In genomic region chr11:68728693-68729092, GRCm38 (mm10) we compare ENCODE assay signal across 22 mouse cellular contexts. TPM values are rescaled to one million over a fixed set of nuclear protein-coding genes. Genes with fewer than 3 reads are reported as not detected.
DNase-seq lines count a peak whose midpoint lies in the region; ATAC-seq and TF ChIP-seq lines count a peak whose summit lies in the region.
"Had no signal": no experiment of that assay in that cellular context is flagged by ENCODE, and none has a peak within 500 bp of the region (broad histone marks: within the 10 kb centered on the region; RNA-seq: fewer than 3 reads in every experiment).

No protein-coding gene starts in this region.

- H3K36me3 ChIP-seq in heart, adult 2 months (ENCODE audit: control insufficient read depth, insufficient read depth, low read length): no peaks in the 10 kb centered on the region
- H3K36me3 ChIP-seq in heart, embryonic 10.5 days: peaks cover 63% of the 10 kb centered on the region
- H3K36me3 ChIP-seq in liver, embryonic 14.5 days (replicated peaks; ENCODE audit: control insufficient read depth, insufficient read depth, low read depth): no peaks in the 10 kb centered on the region
- H3K36me3 ChIP-seq in ES-Bruce4 (ENCODE audit: control insufficient read depth, insufficient read depth, low read length, poor library complexity, severe bottlenecking): no peaks in the 10 kb centered on the region; the same call in 1 of the 2 replicates

- H3K9me3 ChIP-seq in heart, embryonic 10.5 days: no peaks in the 10 kb centered on the region
- no peaks in the 10 kb centered on the region for H3K9me3 ChIP-seq in liver, embryonic 14.5 days (ENCODE audit: control insufficient read depth, low read length)
- H3K9me3 ChIP-seq in ES-Bruce4 (replicated peaks; ENCODE audit: control insufficient read depth, insufficient read depth, low read length, poor library complexity, severe bottlenecking): no peaks in the 10 kb centered on the region
- H3K9me3 ChIP-seq: embryonic facial prominence, embryonic 13.5 days; lung, embryonic 15.5 days had no signal

- intact Hi-C loops in heart, adult 2 months (cut with DNase I): loop anchor here (5.0 kb wide), 1 partner anchor 161 kb away; no protein-coding TSS in a partner anchor

- H3K4me2 ChIP-seq in liver, embryonic 14.5 days (ENCODE audit: low read depth): no peak overlapping the region
- H3K4me2 ChIP-seq: embryonic facial prominence, embryonic 13.5 days; liver, embryonic 12.5 days; lung, embryonic 15.5 days; midbrain, embryonic 11.5 days had no signal

- no peak for DNase-seq in heart, adult 2 months
- DNase-seq in heart, embryonic 10.5 days (ENCODE audit: low spot score): no peak
- DNase-seq in liver, embryonic 14.5 days (ENCODE audit: low read depth in 3 of 3, low spot score in 3 of 3): no peak
- no peak for DNase-seq in liver
- DNase-seq in ovary, postnatal 10 days (ENCODE audit: low spot score): no peak
- DNase-seq: adrenal gland, postnatal 14 days; cerebellum, adult 8-10 months; cerebellum, postnatal 36 days; embryo, embryonic 11 days; gastrocnemius, postnatal 25 days; kidney, adult 18-20 months; spleen, adult 18-20 months; thymus, postnatal 25 days had no signal

- H3K79me2 ChIP-seq in heart, adult 2 months (replicated peaks; ENCODE audit: control insufficient read depth, insufficient read depth, low read length): 0 out of 2 replicates have a peak, but pooled peaks cover under 1% of the 10 kb centered on the region

- no peak for TF ChIP-seq POLR2A in heart, adult 2 months (IDR thresholded peaks at IDR 0.05; ENCODE audit: insufficient read depth, low read depth, low read length)
- no peak for TF ChIP-seq POLR2A in ES-Bruce4 (IDR thresholded peaks at IDR 0.05; ENCODE audit: insufficient read depth, low read length)
- no peak for TF ChIP-seq POLR2A in bone marrow macrophage, adult 2 months (IDR thresholded peaks at IDR 0.05; ENCODE audit: borderline replicate concordance, low read depth, low read length)

- TF ChIP-seq EP300 in heart, adult 2 months (IDR thresholded peaks at IDR 0.05; ENCODE audit: insufficient read depth, low read depth, low read length): no peak
- no peak for TF ChIP-seq EP300 in liver, embryonic 14.5 days (IDR thresholded peaks at IDR 0.05; ENCODE audit: low read depth)
- TF ChIP-seq EP300 in ES-Bruce4 (IDR thresholded peaks at IDR 0.05; ENCODE audit: insufficient read depth, low read depth, low read length): no peak

- no peaks in the 10 kb centered on the region for H3K27me3 ChIP-seq in heart, adult 2 months (ENCODE audit: control insufficient read depth, insufficient read depth, low read length)
- no peaks in the 10 kb centered on the region for H3K27me3 ChIP-seq in heart, embryonic 10.5 days (ENCODE audit: insufficient read depth, poor library complexity, severe bottlenecking)
- H3K27me3 ChIP-seq in liver, embryonic 14.5 days (ENCODE audit: control insufficient read depth, insufficient read depth, low read length): no peaks in the 10 kb centered on the region
- H3K27me3 ChIP-seq in ES-Bruce4 (ENCODE audit: control insufficient read depth, insufficient read depth, low read length, poor library complexity, severe bottlenecking): no peaks in the 10 kb centered on the region
- H3K27me3 ChIP-seq: embryonic facial prominence, embryonic 13.5 days; liver, embryonic 12.5 days; lung, embryonic 15.5 days had no signal

- ATAC-seq in liver, embryonic 14.5 days (ENCODE audit: insufficient read depth): no peak
- ATAC-seq: forebrain, embryonic 14.5 days; hindbrain, embryonic 16.5 days; liver, embryonic 12.5 days had no signal

- 94% methylated on average over 3 of the region's 3 CpGs for WGBS in heart, adult 2 months
- 77% methylated on average over 3 of the region's 3 CpGs for WGBS in heart, embryonic 10.5 days
- WGBS in liver, embryonic 14.5 days (ENCODE audit: insufficient replicate concordance): 83% methylated on average over 3 of the region's 3 CpGs

- no peak overlapping the region for H3K4me3 ChIP-seq in heart, adult 2 months
- no peak overlapping the region for H3K4me3 ChIP-seq in heart, embryonic 10.5 days
- H3K4me3 ChIP-seq in liver, embryonic 14.5 days (ENCODE audit: insufficient read depth in 1 of 2, low read depth in 2 of 2, low read length in 2 of 2): no peak overlapping the region
- H3K4me3 ChIP-seq in ES-Bruce4 (ENCODE audit: low read depth, low read length): no peak overlapping the region
- no peak overlapping the region for H3K4me3 ChIP-seq in bone marrow macrophage, adult 2 months (ENCODE audit: insufficient read depth, low read length)
- H3K4me3 ChIP-seq: embryonic facial prominence, embryonic 13.5 days; liver, embryonic 12.5 days; lung, embryonic 15.5 days had no signal

- H3K9ac ChIP-seq in heart, adult 2 months (ENCODE audit: low read depth, low read length): no peak overlapping the region
- no peak overlapping the region for H3K9ac ChIP-seq in liver, embryonic 14.5 days (replicated peaks)
- H3K9ac ChIP-seq in ES-Bruce4 (ENCODE audit: low read depth, poor library complexity, severe bottlenecking): no peak overlapping the region
- H3K9ac ChIP-seq: embryonic facial prominence, embryonic 13.5 days; liver, embryonic 12.5 days; lung, embryonic 15.5 days had no signal

- TF ChIP-seq CTCF in heart, adult 2 months (IDR thresholded peaks at IDR 0.05): peak; percentile 33
- peak; percentile 43 for TF ChIP-seq CTCF in liver, embryonic 14.5 days (IDR thresholded peaks at IDR 0.05; ENCODE audit: low read depth)
- TF ChIP-seq CTCF in ES-Bruce4 (IDR thresholded peaks at IDR 0.05; ENCODE audit: low read depth, low read length): peak; percentile 33
- peak; percentile 15; the same call in 1 of the 2 replicates for TF ChIP-seq CTCF in bone marrow macrophage, adult 2 months (IDR thresholded peaks at IDR 0.05; ENCODE audit: low read depth, low read length)

- H3K27ac ChIP-seq in heart, adult 2 months: no peak overlapping the region
- H3K27ac ChIP-seq in heart, embryonic 10.5 days: no peak overlapping the region
- no peak overlapping the region for H3K27ac ChIP-seq in liver, embryonic 14.5 days
- no peak overlapping the region for H3K27ac ChIP-seq in ES-Bruce4 (ENCODE audit: insufficient read depth, low read length)
- no peak overlapping the region for H3K27ac ChIP-seq in bone marrow macrophage, adult 2 months (ENCODE audit: insufficient read depth, low read depth, low read length)
- H3K27ac ChIP-seq: embryonic facial prominence, embryonic 13.5 days; liver, embryonic 12.5 days; lung, embryonic 15.5 days had no signal

- H3K4me1 ChIP-seq in heart, adult 2 months (ENCODE audit: control insufficient read depth, insufficient read depth, low read length): peaks cover 1% of the 10 kb centered on the region; the same call in 1 of the 2 replicates
- H3K4me1 ChIP-seq in heart, embryonic 10.5 days: 0 out of 2 replicates have a peak, but pooled peaks cover 2% of the 10 kb centered on the region
- no peaks in the 10 kb centered on the region for H3K4me1 ChIP-seq in liver, embryonic 14.5 days (replicated peaks; ENCODE audit: control insufficient read depth in 2 of 2, insufficient read depth in 2 of 2, low read length in 1 of 2)
- H3K4me1 ChIP-seq in ES-Bruce4 (ENCODE audit: control insufficient read depth, insufficient read depth, low read length): no peaks in the 10 kb centered on the region
- H3K4me1 ChIP-seq in bone marrow macrophage, adult 2 months (ENCODE audit: control insufficient read depth, insufficient read depth, low read length): no peaks in the 10 kb centered on the region
- H3K4me1 ChIP-seq: liver, embryonic 12.5 days; lung, embryonic 15.5 days had no signal

RNA-seq across cellular contexts. Expression of gene Myh10, which starts 37.3 kb away (rescaled TPM):
- total RNA-seq in heart, adult 2 months (2021): 10 to 100 TPM; 25.6 to 25.9 TPM
- polyA plus RNA-seq in heart, adult 2 months (2012; rRNA removed): 17.9 and 30.0 TPM in 2 replicates
- polyA plus RNA-seq in heart, embryonic 10.5 days (2016; fragmentation: Nextera tagmentation; extraction: Ambion mirVana): 181 and 184 TPM in 2 replicates
- 24.4 and 28.4 TPM in 2 replicates for polyA plus RNA-seq in liver, embryonic 14.5 days (2012; rRNA removed)
- 14.9 and 19.4 TPM in 2 replicates for polyA plus RNA-seq in liver, embryonic 14.5 days (2014; fragmentation: Nextera tagmentation; extraction: Ambion mirVana)
- polyA plus RNA-seq in ES-Bruce4 (2011; ENCODE audit: insufficient read depth, insufficient read length, low read depth, missing spikeins): 157 and 172 TPM in 2 replicates
- 0.75 and 1.4 TPM in 2 replicates for polyA plus RNA-seq in bone marrow macrophage, adult 2 months (2012; ENCODE audit: insufficient read depth, insufficient read length, missing spikeins)
- total RNA-seq: neutrophil, adult 5-6 weeks had no signal
